In the genomic region with DNA sequence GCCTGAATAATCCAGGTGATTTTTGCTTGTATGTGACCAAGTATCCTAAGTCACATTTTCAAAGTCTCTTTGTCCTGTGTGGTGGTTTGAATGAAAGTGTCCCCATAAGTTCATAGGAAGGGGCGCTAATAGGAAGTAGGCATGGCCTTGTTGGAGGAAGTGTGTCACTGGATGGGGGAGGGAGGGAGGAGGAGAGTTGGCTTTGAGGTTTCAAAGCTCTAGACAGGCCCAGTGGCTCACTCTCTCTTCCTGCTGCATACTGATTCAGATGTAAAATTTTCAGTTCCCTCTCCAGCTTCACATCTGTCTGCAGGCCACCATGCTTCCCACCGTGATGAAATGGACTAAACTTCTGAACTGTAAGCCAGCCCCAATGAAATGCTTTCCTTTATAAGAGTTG, we compare ENCODE assay signal across 26 mouse cellular contexts.
"Had no signal": no experiment of that assay in that cellular context is flagged by ENCODE, and none has a peak within 500 bp of the region (broad histone marks: within the 10 kb centered on the region; RNA-seq: fewer than 3 reads in every experiment).

No protein-coding gene starts in this region.

- ATAC-seq: hindbrain, postnatal 0 days; intestine, embryonic 16.5 days had no signal

- DNase-seq: gastrocnemius, postnatal 14 days; gastrocnemius, postnatal 36 days; heart, adult 2 months; heart, postnatal 14 days; heart, postnatal 36 days; kidney, adult 11 months; kidney, adult 2 months; kidney, adult 9 months; kidney, postnatal 14 days; kidney, postnatal 36 days; layer of hippocampus, adult 9-11 months; layer of hippocampus, postnatal 36 days; left cerebral cortex, postnatal 4 days; liver, embryonic 13.5 days had no signal

- H3K4me3 ChIP-seq: heart, adult 2 months; heart, embryonic 13.5 days; heart, embryonic 15.5 days; hindbrain, embryonic 13.5 days; hindbrain, embryonic 15.5 days; kidney, embryonic 15.5 days; limb, embryonic 13.5 days; limb, embryonic 15.5 days; liver, embryonic 13.5 days; liver, embryonic 15.5 days had no signal

- H3K9me3 ChIP-seq: heart, embryonic 13.5 days; heart, embryonic 15.5 days; hindbrain, embryonic 13.5 days; hindbrain, embryonic 15.5 days; kidney, embryonic 15.5 days; limb, embryonic 13.5 days; limb, embryonic 15.5 days; liver, embryonic 13.5 days; liver, embryonic 15.5 days had no signal

- H3K9ac ChIP-seq: heart, embryonic 13.5 days; heart, embryonic 15.5 days; hindbrain, embryonic 13.5 days; hindbrain, embryonic 15.5 days; kidney, embryonic 15.5 days; limb, embryonic 13.5 days; limb, embryonic 15.5 days; liver, embryonic 13.5 days; liver, embryonic 15.5 days had no signal

- H3K4me2 ChIP-seq: heart, embryonic 11.5 days; heart, embryonic 13.5 days; heart, embryonic 15.5 days; hindbrain, embryonic 13.5 days; hindbrain, embryonic 15.5 days; kidney, embryonic 15.5 days; limb, embryonic 13.5 days; limb, embryonic 15.5 days; liver, embryonic 13.5 days; liver, embryonic 15.5 days had no signal

- H3K27ac ChIP-seq: heart, adult 2 months; heart, embryonic 13.5 days; heart, embryonic 15.5 days; hindbrain, embryonic 13.5 days; hindbrain, embryonic 15.5 days; hindbrain, postnatal 0 days; kidney, embryonic 15.5 days; kidney, postnatal 0 days; limb, embryonic 13.5 days; limb, embryonic 15.5 days; liver, embryonic 13.5 days; liver, embryonic 15.5 days had no signal

- H3K27me3 ChIP-seq: heart, embryonic 13.5 days; heart, embryonic 15.5 days; hindbrain, embryonic 13.5 days; hindbrain, embryonic 15.5 days; kidney, embryonic 15.5 days; limb, embryonic 13.5 days; limb, embryonic 15.5 days; liver, embryonic 13.5 days; liver, embryonic 15.5 days had no signal

- H3K4me1 ChIP-seq: heart, embryonic 15.5 days; hindbrain, embryonic 13.5 days; hindbrain, embryonic 15.5 days; limb, embryonic 13.5 days; limb, embryonic 15.5 days; liver, embryonic 13.5 days; liver, embryonic 15.5 days had no signal

- H3K36me3 ChIP-seq: heart, embryonic 13.5 days; heart, embryonic 15.5 days; hindbrain, embryonic 13.5 days; hindbrain, embryonic 15.5 days; kidney, embryonic 15.5 days; limb, embryonic 13.5 days; limb, embryonic 15.5 days; liver, embryonic 13.5 days; liver, embryonic 15.5 days had no signal
